Mouse (Mus musculus) kidney, adult 2 months (tissue): ENCODE data around the gene 4930402F06Rik.

Source experiments
- CTCF ChIP-seq: fragments of 200-500 bp; conservative IDR thresholded peaks from 2 replicates; pipeline ENCODE4 v1.5.1; 2011; ENCODE audit warnings: low read depth, mild to moderate bottlenecking, control low read depth, low read length, moderate library complexity, mixed read lengths; ENCODE audit not compliant: insufficient read depth, insufficient read length
- POLR2A ChIP-seq: fragments of 200-500 bp; IDR thresholded peaks from one replicate; pipeline ENCODE4 v1.6.1; 2011; ENCODE audit warnings: low read depth, low read length, control low read depth

DNA sequence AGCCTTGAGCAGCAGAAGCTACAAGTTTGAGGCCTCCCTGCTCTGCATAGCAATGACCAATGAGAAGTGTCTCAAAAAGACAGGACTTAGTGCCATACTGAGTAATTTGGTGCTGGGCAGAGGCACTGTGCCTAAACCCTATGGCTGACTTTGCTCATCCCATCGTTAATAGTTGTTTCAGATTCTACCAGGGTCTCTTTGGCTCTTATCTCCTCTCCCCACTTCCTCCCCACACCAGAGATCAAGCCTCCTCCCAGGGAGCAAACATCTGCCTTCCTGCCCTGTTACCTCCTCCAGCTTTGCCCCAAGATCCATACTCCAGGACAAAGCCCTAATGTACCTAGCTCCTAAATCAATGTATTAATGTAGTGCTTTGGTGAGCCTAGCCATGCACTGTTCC lies 20.3 kb upstream of the 4930402F06Rik start:
- TF ChIP-seq POLR2A (no peak), CTCF (no peak)
